Mouse (Mus musculus): ENCODE data around the gene Rnf11.

DNA sequence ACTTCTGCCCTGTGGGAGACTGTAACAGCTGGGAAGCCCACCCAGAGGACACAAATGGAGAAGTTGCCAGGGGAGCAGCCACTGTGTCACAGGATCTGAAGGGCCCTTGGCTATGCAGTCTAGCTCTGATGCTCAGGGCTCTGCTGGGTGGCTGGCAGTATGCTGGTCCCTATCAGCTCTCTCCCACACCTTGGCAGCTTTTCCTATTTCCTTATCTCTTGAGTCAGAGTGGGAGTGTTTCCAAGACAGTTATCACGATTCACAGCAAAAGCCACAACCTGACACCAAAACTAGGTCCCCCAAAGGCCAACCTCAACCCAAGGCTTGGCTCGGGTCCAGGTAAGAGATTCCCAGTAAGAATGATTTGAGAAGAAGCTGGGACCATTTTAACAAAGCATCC lies 39.1 kb downstream of the Rnf11 start:
- no peak for TF ChIP-seq CTCF (IDR thresholded peaks at IDR 0.05; ENCODE audit: low read depth, low read length)
- TF ChIP-seq POLR2AphosphoS5 (IDR thresholded peaks at IDR 0.05; ENCODE audit: insufficient replicate concordance, low read depth, low read length), result no peak
- no peak for TF ChIP-seq GATA1 (IDR thresholded peaks at IDR 0.05; ENCODE audit: borderline replicate concordance, low read length)
- TF ChIP-seq TAL1 (conservative IDR thresholded peaks at IDR 0.05; ENCODE audit: low read depth, low read length), result peak; percentile 91
